Comparison of ENCODE assay signal across 8 mouse cellular contexts in genomic region chr17:78736473-78736988, GRCm38 (mm10). TPM values are rescaled to one million over a fixed set of nuclear protein-coding genes. Genes with fewer than 3 reads are reported as not detected.
DNase-seq lines count a peak whose midpoint lies in the region; ATAC-seq lines count a peak whose summit lies in the region.

No protein-coding gene starts in this region.

- peak; percentile 96 for DNase-seq in ZHBTc4 (ENCODE audit: low read depth, low spot score)
- DNase-seq in gastrocnemius, adult 8-10 months (ENCODE audit: low spot score in 2 of 2) = peak; percentile 99
- DNase-seq in induced T-regulatory cell, adult 2 months (ENCODE audit: low read depth) = peak; percentile 99
- peak; percentile 95 to 98 for DNase-seq in left cerebral cortex, adult 9 months (ENCODE audit: low spot score in 2 of 2)
- peak; percentile 98 for DNase-seq in right cerebral cortex, postnatal 14 days
- DNase-seq in urinary bladder, postnatal 36 days (ENCODE audit: low spot score in 2 of 2) = peak; percentile 99 to 100

- ATAC-seq in common myeloid progenitor, adult 5-6 weeks (replicated peaks; ENCODE audit: low read depth, poor library complexity, severe bottlenecking) = peak; percentile 93
- ATAC-seq in megakaryocyte progenitor cell, adult 5-6 weeks (replicated peaks; ENCODE audit: poor library complexity) = peak; percentile 91

RNA-seq across cellular contexts. Expression of gene Strn, which starts 0.5 kb away (rescaled TPM):
- total RNA-seq in common myeloid progenitor, adult 5-6 weeks (2017) = 21.3 and 50.8 TPM in 2 replicates
- total RNA-seq in gastrocnemius, adult 8-10 months (2022) = 1 to 10 TPM; 5.2 to 6.1 (median 5.3) TPM
- total RNA-seq in megakaryocyte progenitor cell, adult 5-6 weeks (2015) = 21.0 and 21.9 TPM in 2 replicates
- total RNA-seq in megakaryocyte progenitor cell, adult 5-6 weeks (2017) = 35.2 and 42.5 TPM in 2 replicates

Comparison
In these comparisons a context has a peak if more than half of its experiments do, and no peak if none do; other contexts are left out.
1. Peak in every context shown above with its lines: DNase-seq and ATAC-seq.